Mouse (Mus musculus): ENCODE measurements around the gene Faap20. TPM values are rescaled to one million over a fixed set of nuclear protein-coding genes. Genes with fewer than 3 reads are reported as not detected.

The Faap20 gene
- polyA plus RNA-seq (2012; rRNA removed): 16.1 and 16.8 TPM in 2 replicates

DNA sequence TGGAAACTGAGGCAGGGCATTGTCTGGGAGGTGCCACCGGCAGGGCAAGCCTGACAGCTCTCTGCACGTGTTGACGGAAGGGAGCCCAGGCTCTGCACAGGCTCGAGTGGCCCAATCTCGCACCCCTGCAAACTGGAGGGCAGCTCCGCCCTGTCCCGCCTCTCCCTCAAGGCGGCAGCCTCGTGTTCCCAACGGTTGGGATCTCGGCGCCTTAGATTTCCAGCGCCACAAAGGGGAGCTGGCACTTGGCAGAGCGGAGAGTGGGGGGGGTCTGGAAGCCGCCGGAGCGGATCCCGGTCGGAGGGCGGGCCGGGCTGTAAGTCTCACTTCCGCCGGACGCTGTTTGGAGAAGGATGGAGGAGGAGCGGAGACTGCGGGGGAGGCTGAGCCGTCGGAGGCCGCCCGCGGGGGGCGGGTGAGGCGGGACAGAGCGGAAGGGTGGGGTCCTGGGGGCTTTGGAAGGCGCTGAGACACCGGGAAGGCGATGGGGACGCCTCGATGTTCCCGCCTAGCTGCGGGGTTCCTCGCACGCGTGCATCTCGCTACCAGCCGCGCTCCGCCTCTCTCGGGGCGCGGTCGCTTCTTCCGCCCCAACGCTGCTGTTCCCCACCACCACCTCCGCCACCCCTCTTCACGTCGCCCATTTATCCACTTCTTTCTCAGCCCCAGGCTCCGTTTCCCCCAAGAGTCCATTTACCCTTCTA, at the start of gene Faap20:
Gene Faap20 (plus strand): TSS at position 155 of the 704 bp plus-strand sequence.

GRCm38 (mm10) chr4:155222552-155222840, 27.1 kb upstream of the Faap20 start, which contains the start of gene Ski:
Ski (minus strand) TSS chr4:155222592.

Other genes with a start within 250 kb of the Faap20 start
- gene Plch2, start 193.0 kb upstream of the Faap20 start, polyA plus RNA-seq (2012; rRNA removed): 0.06 and 0.07 TPM in 2 replicates
- gene Pex10, start 182.8 kb upstream of the Faap20 start, polyA plus RNA-seq (2012; rRNA removed): 8.0 and 8.6 TPM in 2 replicates
- 66.9 and 67.5 TPM in 2 replicates for gene Rer1, start 163.4 kb upstream of the Faap20 start, polyA plus RNA-seq (2012; rRNA removed)
- 2.4 and 2.6 TPM in 2 replicates for gene Morn1, start 163.2 kb upstream of the Faap20 start, polyA plus RNA-seq (2012; rRNA removed)
- 5.6 and 7.3 TPM in 2 replicates for gene Ski, start 27.2 kb upstream of the Faap20 start, polyA plus RNA-seq (2012; rRNA removed)
- 2.0 and 2.5 TPM in 2 replicates for gene Prkcz, start 111.6 kb downstream of the Faap20 start, polyA plus RNA-seq (2012; rRNA removed)
- gene Gabrd, start 148.3 kb downstream of the Faap20 start, polyA plus RNA-seq (2012; rRNA removed): 0.01 TPM in 1 of 2 replicates, not detected in the other
- gene Cfap74, start 159.4 kb downstream of the Faap20 start, polyA plus RNA-seq (2012; rRNA removed): 0.08 and 0.09 TPM in 2 replicates
- gene Tmem52, start 219.3 kb downstream of the Faap20 start, polyA plus RNA-seq (2012; rRNA removed): 0.38 and 0.43 TPM in 2 replicates
- 118 and 120 TPM in 2 replicates for gene Gnb1, start 241.6 kb downstream of the Faap20 start, polyA plus RNA-seq (2012; rRNA removed)